Mouse (Mus musculus) embryo, embryonic 11 days (tissue): ENCODE results near the gene Tmem167.

Experiments used
- DNase-seq: peaks from one replicate; pipeline ENCODE4 v3.0.0-alpha.2; 2015

Gene Tmem167

GRCm38 (mm10) chr13:90186694-90187093, 97.8 kb downstream of the Tmem167 start:
- no peak for DNase-seq

- DNase-seq = peak; percentile 21
Measured at GRCm38 (mm10) chr13:90188021-90188420, 99.1 kb downstream of the Tmem167 start.

- DNase-seq = peak; percentile 78
Measured at GRCm38 (mm10) chr13:90191794-90192193, 102.9 kb downstream of the Tmem167 start.
